Mouse (Mus musculus) forebrain, embryonic 12.5 days (tissue): ENCODE results near the gene Gm6356. TPM values are rescaled to one million over a fixed set of nuclear protein-coding genes. Genes with fewer than 3 reads are reported as not detected.
"Not testable (repeated sequence)": the region's sequence is repeated elsewhere in the genome, so short reads cannot be mapped to it uniquely, and the experiment has no call there.

ENCODE experiments used
- ATAC-seq: fragments of 200-750 bp; cut with Nextera tagmentation; 2 replicates; pipeline ENCODE4 v1.8.0; 2017; ENCODE audit warnings: moderate TSS enrichment; ENCODE audit not compliant: low FRiP score
- H3K27ac ChIP-seq: fragments of 300-500 bp; sonication (generic); 2 replicates; pipeline ENCODE4 v1.5.1; 2016; ENCODE audit warnings: mild to moderate bottlenecking
- H3K27me3 ChIP-seq: fragments of 300-500 bp; sonication (generic); 2 replicates; pipeline ENCODE4 v1.6.1; 2016; ENCODE audit warnings: mild to moderate bottlenecking
- H3K36me3 ChIP-seq: fragments of 300-500 bp; sonication (generic); replicated peaks from 2 replicates; pipeline ENCODE4 v1.6.1; 2016; ENCODE audit warnings: mild to moderate bottlenecking
- H3K4me1 ChIP-seq: fragments of 300-500 bp; sonication (generic); 2 replicates; pipeline ENCODE4 v1.6.1; 2016
- H3K4me2 ChIP-seq: fragments of 300-500 bp; sonication (generic); 2 replicates; pipeline ENCODE4 v1.6.1; 2016; ENCODE audit warnings: mild to moderate bottlenecking, moderate library complexity
- H3K4me3 ChIP-seq: fragments of 300-500 bp; sonication (generic); replicated peaks from 2 replicates; pipeline ENCODE4 v1.5.1; 2016; ENCODE audit warnings: mild to moderate bottlenecking
- H3K9ac ChIP-seq: fragments of 300-500 bp; sonication (generic); 2 replicates; pipeline ENCODE4 v1.6.1; 2016; ENCODE audit warnings: mild to moderate bottlenecking
- H3K9me3 ChIP-seq: fragments of 300-500 bp; sonication (generic); 2 replicates; pipeline ENCODE4 v1.6.1; 2016
- WGBS: fragments of 180-500 bp; shearing (Covaris S2); methylation state at CpG from one replicate; pipeline ENCODE4 v1.1.7; 2016; 5-methylcytosine and 5-hydroxymethylcytosine counted together
- polyA plus RNA-seq: library from polyadenylated mRNA; unstranded; fragments of >200 nt; fragmentation: Nextera tagmentation; extraction: Ambion mirVana; gene quantifications from 2 replicates; pipeline ENCODE4 v1.2.1, GENCODE M21; 2016

Gene Gm6356
- not detected in 2 replicates for polyA plus RNA-seq

DNA sequence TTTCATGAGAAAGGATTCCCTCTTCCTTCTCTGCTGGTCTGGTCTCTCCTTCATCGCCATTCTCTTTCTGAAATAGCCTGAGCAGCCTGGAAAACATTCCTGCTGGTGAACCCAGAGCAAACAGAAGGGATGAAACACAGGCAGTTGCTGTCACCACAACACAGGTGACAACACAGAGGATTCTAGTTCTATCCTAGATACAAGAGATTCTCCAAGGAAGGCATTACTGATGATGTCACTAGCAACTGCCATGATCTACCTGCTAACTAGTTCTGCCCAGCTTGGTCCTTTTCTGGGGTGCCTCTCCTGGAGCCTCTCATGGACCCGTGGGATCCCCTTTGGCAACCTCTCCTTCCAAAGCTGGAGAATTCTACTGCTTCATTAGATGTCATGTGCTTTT lies at the start of gene Gm6356:
Gene Gm6356, minus strand, starts transcription at position 101 of the 400 bp plus-strand sequence.
- not testable (repeated sequence) for H3K4me3 ChIP-seq, H3K27me3 ChIP-seq, H3K4me2 ChIP-seq, H3K27ac ChIP-seq, ATAC-seq, H3K9ac ChIP-seq, H3K9me3 ChIP-seq, H3K4me1 ChIP-seq, H3K36me3 ChIP-seq
- WGBS: 55% methylated on average over 1 of the region's 2 CpGs

Other genes starting within 250 kb of the Gm6356 start
- gene Gm3636, start 231.5 kb downstream of the Gm6356 start, polyA plus RNA-seq: 7.9 and 8.9 TPM in 2 replicates
- not detected in 2 replicates for gene Gm8362, start 199.4 kb downstream of the Gm6356 start, polyA plus RNA-seq
- not detected in 2 replicates for gene Gm3642, start 133.5 kb downstream of the Gm6356 start, polyA plus RNA-seq
- gene Gm3667, start 83.9 kb downstream of the Gm6356 start, polyA plus RNA-seq: 2.4 and 2.9 TPM in 2 replicates
- 1.5 and 1.7 TPM in 2 replicates for gene Gm10406, start 53.6 kb upstream of the Gm6356 start, polyA plus RNA-seq
- 0.23 TPM in 1 of 2 replicates, not detected in the other for gene Gm3685, start 71.2 kb upstream of the Gm6356 start, polyA plus RNA-seq
- 2.6 and 2.8 TPM in 2 replicates for gene Gm3696, start 126.8 kb upstream of the Gm6356 start, polyA plus RNA-seq
- not detected in 2 replicates for gene Gm6676, start 151.6 kb upstream of the Gm6356 start, polyA plus RNA-seq
- 5.4 and 6.4 TPM in 2 replicates for gene Gm3512, start 200.7 kb upstream of the Gm6356 start, polyA plus RNA-seq
- gene Gm16434, start 220.7 kb upstream of the Gm6356 start, polyA plus RNA-seq: not detected in 2 replicates